Mouse (Mus musculus): Measurements from ENCODE around the gene Csnk1e. TPM values are rescaled to one million over a fixed set of nuclear protein-coding genes. Genes with fewer than 3 reads are reported as not detected.

Csnk1e gene
- total and polyA plus RNA-seq, 3 experiments: 10.4 to 46.7 (median 16.8) TPM

DNA sequence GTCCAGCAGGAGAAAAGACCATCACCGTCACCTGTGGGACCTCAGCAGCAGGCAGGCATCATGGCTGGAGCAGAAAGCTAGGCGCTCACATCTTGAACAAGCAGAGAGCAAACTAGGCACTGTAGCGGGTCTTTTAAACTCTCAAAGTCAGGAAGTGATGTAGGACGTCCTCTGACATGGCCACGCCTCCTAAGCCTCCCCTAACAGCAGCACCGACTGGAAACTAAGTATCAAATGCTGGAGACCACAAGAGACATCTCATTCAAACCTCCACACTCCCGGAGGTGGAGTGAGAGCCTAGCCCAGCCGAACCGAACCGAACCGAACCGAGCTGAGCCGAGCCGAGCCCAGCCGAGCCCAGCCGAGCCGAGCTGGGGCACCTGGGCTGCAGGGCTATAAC, 15.2 kb upstream of the Csnk1e start:
- Histone ChIP-seq H3K9me3 (replicated peaks; ENCODE audit: low read length) (peaks cover 20% of the 10 kb centered on the region), H3K27me3 (replicated peaks) (peaks cover 19% of the 10 kb centered on the region), H3K36me3 (replicated peaks in 1 of 2; ENCODE audit: control insufficient read depth in 1 of 2, insufficient read depth in 1 of 2, low read length in 1 of 2) (no peaks in the 10 kb centered on the region), H3K27ac (ENCODE audit: insufficient read depth, low read depth) (no peak overlapping the region), H3K4me3 (replicated peaks in 1 of 3; ENCODE audit: low read depth in 2 of 3, low read length in 2 of 3, poor library complexity in 1 of 3) (no peak overlapping the region), H3K4me1 (ENCODE audit: control insufficient read depth in 1 of 2, insufficient read depth in 2 of 2) (peaks cover 5 to 6% of the 10 kb centered on the region in 2 experiments; a peak in 3 of 4 replicates), H3K79me2 (replicated peaks; ENCODE audit: control insufficient read depth, extremely low read depth, insufficient read depth, poor library complexity, severe bottlenecking) (no peaks in the 10 kb centered on the region), H3K4me2 (ENCODE audit: insufficient read depth, low read depth, poor library complexity, severe bottlenecking) (no peak overlapping the region), H3K9ac (ENCODE audit: insufficient read depth, low read depth) (no peak overlapping the region)
- TF ChIP-seq BHLHE40 (IDR thresholded peaks at IDR 0.05; ENCODE audit: low read depth, low read length) (no peak), TBP (conservative IDR thresholded peaks at IDR 0.05; ENCODE audit: low read depth, low read length) (no peak), UBTF (IDR thresholded peaks at IDR 0.05; ENCODE audit: low read depth, low read length) (no peak), TCF12 (IDR thresholded peaks at IDR 0.05; ENCODE audit: low read depth, low read length) (no peak), ZC3H11A (IDR thresholded peaks at IDR 0.05; ENCODE audit: low read depth, low read length) (no peak), RAD21 (IDR thresholded peaks at IDR 0.05; ENCODE audit: low read depth, low read length) (no peak), SIN3A (IDR thresholded peaks at IDR 0.05; ENCODE audit: low read length) (no peak), CTCF (conservative IDR thresholded peaks at IDR 0.05 in 1 of 2, IDR thresholded peaks at IDR 0.05 in 1 of 2; ENCODE audit: low read depth in 2 of 2, low read length in 2 of 2) (no peak)
- in situ Hi-C loops (cut with MboI; ENCODE audit: low pct_ligation_motif_present, low pct_unique_long_range_greater_than_20kb, low sequenced_read_pairs) (no loop called here), dilution Hi-C loops (cut with MboI; ENCODE audit: extremely low pct_ligation_motif_present, extremely low pct_unique_long_range_greater_than_20kb, low sequenced_read_pairs) (no loop called here)
- DNase-seq (ENCODE audit: extremely low read depth): no peak

DNA sequence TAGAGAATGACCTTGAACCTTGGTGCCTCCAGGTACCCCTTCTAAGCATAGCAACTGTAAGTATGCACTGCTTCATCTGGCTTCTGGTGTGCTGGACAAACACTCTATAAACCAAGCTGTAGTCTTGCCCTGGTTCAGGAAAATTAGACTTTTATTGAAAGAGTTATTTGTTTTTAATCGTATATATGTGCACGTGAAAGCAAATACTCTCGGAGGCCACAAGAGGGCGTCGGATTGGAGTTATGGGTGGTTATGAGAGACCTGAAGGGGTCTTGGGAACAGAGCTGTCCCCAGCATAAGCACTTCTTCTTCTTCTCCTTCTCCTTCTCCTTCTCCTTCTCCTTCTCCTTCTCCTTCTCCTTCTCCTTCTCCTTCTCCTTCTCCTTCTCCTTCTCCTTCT, 14.2 kb upstream of the Csnk1e start:
- H3K9me3 ChIP-seq (replicated peaks; ENCODE audit: low read length): peaks cover 15% of the 10 kb centered on the region
- no peaks in the 10 kb centered on the region for H3K36me3 ChIP-seq (replicated peaks in 1 of 2; ENCODE audit: control insufficient read depth in 1 of 2, insufficient read depth in 1 of 2, low read length in 1 of 2)
- dilution Hi-C loops (cut with MboI; ENCODE audit: extremely low pct_ligation_motif_present, extremely low pct_unique_long_range_greater_than_20kb, low sequenced_read_pairs): no loop called here
- H3K27ac ChIP-seq (ENCODE audit: insufficient read depth, low read depth): no peak overlapping the region
- H3K9ac ChIP-seq (ENCODE audit: insufficient read depth, low read depth): no peak overlapping the region
- TF ChIP-seq MXI1 (IDR thresholded peaks at IDR 0.05; ENCODE audit: low read depth, low read length): no peak
- no peak for TF ChIP-seq ZKSCAN1 (IDR thresholded peaks at IDR 0.05; ENCODE audit: borderline replicate concordance, low read depth, low read length)
- TF ChIP-seq RCOR1 (conservative IDR thresholded peaks at IDR 0.05; ENCODE audit: low read depth, low read length): no peak
- TF ChIP-seq IRF4 (IDR thresholded peaks at IDR 0.05; ENCODE audit: low read depth, low read length): no peak
- TF ChIP-seq MEF2A (IDR thresholded peaks at IDR 0.05; ENCODE audit: borderline replicate concordance, low read depth, low read length): no peak
- in situ Hi-C loops (cut with MboI; ENCODE audit: low pct_ligation_motif_present, low pct_unique_long_range_greater_than_20kb, low sequenced_read_pairs): loop anchor here (5.0 kb wide), 1 partner anchor 182 kb away; the partner anchor contains the start of gene Baiap2l2
- peaks cover 16% of the 10 kb centered on the region for H3K27me3 ChIP-seq (replicated peaks)
- H3K4me2 ChIP-seq (ENCODE audit: insufficient read depth, low read depth, poor library complexity, severe bottlenecking): no peak overlapping the region
- peaks cover 5 to 6% of the 10 kb centered on the region in 2 experiments; a peak in 3 of 4 replicates for H3K4me1 ChIP-seq (ENCODE audit: control insufficient read depth in 1 of 2, insufficient read depth in 2 of 2)
- no peaks in the 10 kb centered on the region for H3K79me2 ChIP-seq (replicated peaks; ENCODE audit: control insufficient read depth, extremely low read depth, insufficient read depth, poor library complexity, severe bottlenecking)
- DNase-seq (ENCODE audit: extremely low read depth): no peak
- H3K4me3 ChIP-seq (replicated peaks in 1 of 3; ENCODE audit: low read depth in 2 of 3, low read length in 2 of 3, poor library complexity in 1 of 3): no peak overlapping the region
